Mouse (Mus musculus) CH12.LX (cell line): ENCODE results near the gene Osbpl6. TPM values are rescaled to one million over a fixed set of nuclear protein-coding genes. Genes with fewer than 3 reads are reported as not detected.

ENCODE experiments used
- DNase-seq: peaks from one replicate; pipeline ENCODE4 v3.0.0-alpha.2; 2013; ENCODE audit errors: extremely low read depth
- H3K27ac ChIP-seq: 2 replicates; pipeline ENCODE4 v1.5.1; 2012; ENCODE audit warnings: low read depth, mild to moderate bottlenecking, control low read depth, moderate library complexity; ENCODE audit not compliant: insufficient read depth
- H3K27me3 ChIP-seq: replicated peaks from 2 replicates; pipeline ENCODE3; 2012; ENCODE audit warnings: inconsistent platforms
- H3K36me3 ChIP-seq, 2 experiments: replicated peaks in 1 of 2; 2 replicates each; pipeline versions ENCODE3 to v1.6.1; 2012; ENCODE audit warnings: inconsistent platforms in 1 of 2, low read length in 1 of 2, mild to moderate bottlenecking in 1 of 2, mixed read lengths in 1 of 2, moderate library complexity in 1 of 2; ENCODE audit not compliant: control insufficient read depth in 1 of 2, insufficient read depth in 1 of 2
- H3K4me1 ChIP-seq, 2 experiments: 2 replicates each; pipeline ENCODE4 v1.6.1; 2012; ENCODE audit warnings: inconsistent platforms in 1 of 2, moderate library complexity in 1 of 2; ENCODE audit not compliant: insufficient read depth in 2 of 2, control insufficient read depth in 1 of 2
- H3K4me2 ChIP-seq: 2 replicates; pipeline ENCODE4 v1.6.1; 2012; ENCODE audit warnings: low read depth, mild to moderate bottlenecking, control low read depth; ENCODE audit not compliant: poor library complexity, insufficient read depth, severe bottlenecking
- H3K4me3 ChIP-seq, 3 experiments: fragments of 150-350 bp in 1 of 3; sonication (generic) in 1 of 3; replicated peaks in 1 of 3; 2 replicates each; pipeline versions ENCODE3 to v1.5.1; 2011 to 2012; ENCODE audit warnings: low read depth in 2 of 3, low read length in 2 of 3, mild to moderate bottlenecking in 2 of 3, moderate library complexity in 2 of 3, control low read depth in 1 of 3, improper control_type of control experiment in 1 of 3, inconsistent platforms in 1 of 3, mixed read lengths in 1 of 3; ENCODE audit not compliant: poor library complexity in 1 of 3
- H3K79me2 ChIP-seq: replicated peaks from 2 replicates; pipeline ENCODE4 v1.6.1; 2012; ENCODE audit warnings: mild to moderate bottlenecking, moderate library complexity; ENCODE audit not compliant: control insufficient read depth, poor library complexity, insufficient read depth, severe bottlenecking; ENCODE audit errors: extremely low read depth
- H3K9ac ChIP-seq: 2 replicates; pipeline ENCODE4 v1.6.1; 2012; ENCODE audit warnings: low read depth, mild to moderate bottlenecking, control low read depth, moderate library complexity; ENCODE audit not compliant: insufficient read depth
- H3K9me3 ChIP-seq: replicated peaks from 2 replicates; pipeline ENCODE3; 2012; ENCODE audit warnings: low read length, inconsistent platforms, mixed read lengths
- CHD1 ChIP-seq: IDR thresholded peaks from 2 replicates; pipeline ENCODE4 v1.6.1; 2012; ENCODE audit warnings: low read depth, low read length, improper control_type of control experiment, inconsistent platforms
- CHD2 ChIP-seq: IDR thresholded peaks from 2 replicates; pipeline ENCODE4 v1.6.1; 2011; ENCODE audit warnings: low read length, improper control_type of control experiment
- ELF1 ChIP-seq: IDR thresholded peaks from 2 replicates; pipeline ENCODE4 v1.6.1; 2014; ENCODE audit warnings: low read depth, mild to moderate bottlenecking, inconsistent platforms, low read length, improper control_type of control experiment
- GABPA ChIP-seq: IDR thresholded peaks from 2 replicates; pipeline ENCODE4 v1.6.1; 2012; ENCODE audit warnings: low read depth, low read length, improper control_type of control experiment, inconsistent platforms; ENCODE audit not compliant: insufficient replicate concordance
- HCFC1 ChIP-seq: IDR thresholded peaks from 2 replicates; pipeline ENCODE4 v1.6.1; 2012; ENCODE audit warnings: low read depth, mild to moderate bottlenecking, inconsistent platforms, low read length, improper control_type of control experiment
- IRF4 ChIP-seq: IDR thresholded peaks from 2 replicates; pipeline ENCODE4 v1.6.1; 2014; ENCODE audit warnings: low read depth, mild to moderate bottlenecking, inconsistent platforms, low read length, improper control_type of control experiment
- JUND ChIP-seq: conservative IDR thresholded peaks from 2 replicates; pipeline ENCODE4 v1.6.1; 2011; ENCODE audit warnings: low read depth, low read length, improper control_type of control experiment
- MEF2A ChIP-seq: IDR thresholded peaks from 2 replicates; pipeline ENCODE4 v1.6.1; 2014; ENCODE audit warnings: low read depth, mild to moderate bottlenecking, inconsistent platforms, low read length, improper control_type of control experiment, borderline replicate concordance
- MXI1 ChIP-seq: IDR thresholded peaks from 2 replicates; pipeline ENCODE4 v1.6.1; 2011; ENCODE audit warnings: mild to moderate bottlenecking, low read depth, low read length, improper control_type of control experiment
- NRF1 ChIP-seq: IDR thresholded peaks from 2 replicates; pipeline ENCODE4 v1.6.1; 2014; ENCODE audit warnings: low read depth, mild to moderate bottlenecking, inconsistent platforms, low read length, improper control_type of control experiment, moderate library complexity
- PAX5 ChIP-seq: IDR thresholded peaks from 2 replicates; pipeline ENCODE4 v1.6.1; 2012; ENCODE audit warnings: low read length, inconsistent platforms, mixed read lengths
- POLR2AphosphoS2 ChIP-seq: IDR thresholded peaks from 2 replicates; pipeline ENCODE4 v1.6.1; 2011; ENCODE audit warnings: low read depth, low read length, improper control_type of control experiment
- RAD21 ChIP-seq: IDR thresholded peaks from 2 replicates; pipeline ENCODE4 v1.6.1; 2011; ENCODE audit warnings: low read depth, mild to moderate bottlenecking, low read length, improper control_type of control experiment, moderate library complexity
- RCOR1 ChIP-seq: conservative IDR thresholded peaks from 2 replicates; pipeline ENCODE4 v1.6.1; 2012; ENCODE audit warnings: low read depth, mild to moderate bottlenecking, inconsistent platforms, low read length, improper control_type of control experiment
- TCF12 ChIP-seq: IDR thresholded peaks from 2 replicates; pipeline ENCODE4 v1.6.1; 2014; ENCODE audit warnings: low read depth, mild to moderate bottlenecking, inconsistent platforms, low read length, improper control_type of control experiment
- UBTF ChIP-seq: IDR thresholded peaks from 2 replicates; pipeline ENCODE4 v1.6.1; 2012; ENCODE audit warnings: low read depth, mild to moderate bottlenecking, inconsistent platforms, low read length, improper control_type of control experiment, moderate library complexity
- USF1 ChIP-seq: IDR thresholded peaks from 2 replicates; pipeline ENCODE4 v1.6.1; 2014; ENCODE audit warnings: low read depth, mild to moderate bottlenecking, inconsistent platforms, low read length, improper control_type of control experiment
- USF2 ChIP-seq: conservative IDR thresholded peaks from 2 replicates; pipeline ENCODE4 v1.6.1; 2011; ENCODE audit warnings: low read depth, low read length, improper control_type of control experiment
- ZC3H11A ChIP-seq: IDR thresholded peaks from 2 replicates; pipeline ENCODE4 v1.6.1; 2012; ENCODE audit warnings: low read depth, mild to moderate bottlenecking, inconsistent platforms, low read length, improper control_type of control experiment
- ZKSCAN1 ChIP-seq: IDR thresholded peaks from 2 replicates; pipeline ENCODE4 v1.6.1; 2012; ENCODE audit warnings: low read depth, inconsistent platforms, low read length, improper control_type of control experiment, borderline replicate concordance
- ZNF384 ChIP-seq: IDR thresholded peaks from 2 replicates; pipeline ENCODE4 v1.6.1; 2012; ENCODE audit warnings: low read depth, low read length, improper control_type of control experiment, inconsistent platforms
- dilution Hi-C: fragments of 300-500 bp; cut with MboI; formaldehyde crosslinking; loops from 2 replicates; pipeline ENCODE4 v1.14.3; 2020; ENCODE audit warnings: low sequenced_read_pairs; ENCODE audit not compliant: extremely low pct_unique_long_range_greater_than_20kb, extremely low pct_ligation_motif_present
- in situ Hi-C: fragments of 300-500 bp; cut with MboI; formaldehyde crosslinking; loops from 3 replicates; pipeline ENCODE4 v1.14.3; 2019; ENCODE audit warnings: low sequenced_read_pairs, low pct_ligation_motif_present, low pct_unique_long_range_greater_than_20kb, mixed read lengths
- polyA plus RNA-seq: library from polyadenylated mRNA; unstranded; fragments of >175 nt; gene quantifications from 2 replicates; pipeline ENCODE4 v1.2.1, GENCODE M21; 2012; ENCODE audit warnings: low read depth; ENCODE audit not compliant: insufficient read length
- total RNA-seq, 2 experiments: library from RNA; depleted of rRNA; stranded (reverse); fragments of 300-350 nt in 1 of 2; fragments of >200 nt in 1 of 2; gene quantifications; 2 replicates each; pipeline ENCODE4 v1.2.3; 2012 to 2014

Gene Osbpl6
- total and polyA plus RNA-seq, 3 experiments, result 0.19 to 0.60 (median 0.38) TPM

GRCm38 (mm10) chr2:76504122-76504839, 98.0 kb downstream of the Osbpl6 start:
- Histone ChIP-seq H3K9me3 (no peaks in the 10 kb centered on the region), H3K36me3 (no peaks in the 10 kb centered on the region), H3K9ac (no peak overlapping the region), H3K4me1 (no peaks in the 10 kb centered on the region), H3K4me2 (no peak overlapping the region), H3K79me2 (no peaks in the 10 kb centered on the region), H3K27ac (no peak overlapping the region), H3K27me3 (no peaks in the 10 kb centered on the region), H3K4me3 (no peak overlapping the region)
- in situ Hi-C loops (no loop called here), dilution Hi-C loops (no loop called here)
- TF ChIP-seq POLR2AphosphoS2, result no peak
- no peak for TF ChIP-seq CHD1
- no peak for TF ChIP-seq USF2
- TF ChIP-seq NRF1, result no peak
- no peak for TF ChIP-seq IRF4
- TF ChIP-seq MEF2A, result no peak
- no peak for TF ChIP-seq JUND
- no peak for DNase-seq

GRCm38 (mm10) chr2:76504989-76505388, 98.7 kb downstream of the Osbpl6 start:
- Histone ChIP-seq H3K36me3 (no peaks in the 10 kb centered on the region), H3K4me3 (no peak overlapping the region), H3K9ac (no peak overlapping the region), H3K79me2 (no peaks in the 10 kb centered on the region), H3K27me3 (no peaks in the 10 kb centered on the region), H3K4me2 (no peak overlapping the region), H3K4me1 (no peaks in the 10 kb centered on the region), H3K9me3 (no peaks in the 10 kb centered on the region), H3K27ac (no peak overlapping the region)
- TF ChIP-seq POLR2AphosphoS2 (no peak), UBTF (no peak), RAD21 (no peak), ZKSCAN1 (no peak), MEF2A (no peak), USF2 (no peak), PAX5 (no peak), GABPA (no peak), MXI1 (no peak), ZC3H11A (no peak), CHD1 (no peak), USF1 (no peak), ELF1 (no peak), TCF12 (no peak), CHD2 (no peak), HCFC1 (no peak), RCOR1 (no peak), ZNF384 (no peak)
- in situ Hi-C loops (no loop called here), dilution Hi-C loops (no loop called here)
- no peak for DNase-seq
